Mouse (Mus musculus): ENCODE results near the gene Sf3a3. TPM values are rescaled to one million over a fixed set of nuclear protein-coding genes. Genes with fewer than 3 reads are reported as not detected.

Sf3a3 gene
- 145 and 150 TPM in 2 replicates for polyA plus RNA-seq (2014; fragmentation: Nextera tagmentation; extraction: Ambion mirVana)

GRCm38 (mm10) chr4:124714545-124715481 is at the start of gene Sf3a3:
Sf3a3 (plus strand) TSS chr4:124714776.
- H3K4me2 ChIP-seq (replicated peaks; ENCODE audit: low read depth, low read length) = peak within 1 kb of the TSS; percentile 88
- peak; percentile 91 for ATAC-seq (ENCODE audit: insufficient number of reproducible peaks, insufficient read depth, low FRiP score, low read depth)
- no peaks in the 10 kb centered on the region for H3K9me3 ChIP-seq (ENCODE audit: control insufficient read depth, low read depth, low read length)
- H3K9ac ChIP-seq (replicated peaks; ENCODE audit: low read depth, low read length) = peak within 1 kb of the TSS; percentile 89
- under 1% methylated on average over 57 of the region's 57 CpGs for WGBS
- peak within 1 kb of the TSS; percentile 52; the same call in 1 of the 2 replicates for H3K27ac ChIP-seq (ENCODE audit: low read length)
- H3K4me1 ChIP-seq (ENCODE audit: control insufficient read depth, insufficient read depth, low read length) = peaks cover 18% of the 10 kb centered on the region; the same call in 1 of the 2 replicates
- H3K27me3 ChIP-seq (ENCODE audit: control insufficient read depth, insufficient read depth, low read length) = no peaks in the 10 kb centered on the region
- peak within 1 kb of the TSS; percentile 79 for H3K4me3 ChIP-seq (ENCODE audit: low read depth, low read length)
- peaks cover 41% of the 10 kb centered on the region for H3K36me3 ChIP-seq (ENCODE audit: control insufficient read depth, insufficient read depth, low read length)

GRCm38 (mm10) chr4:124667476-124668033 is 47.0 kb upstream of the Sf3a3 start:
- Histone ChIP-seq H3K4me2 (replicated peaks; ENCODE audit: low read depth, low read length) (no peak overlapping the region), H3K9ac (replicated peaks; ENCODE audit: low read depth, low read length) (no peak overlapping the region), H3K36me3 (ENCODE audit: control insufficient read depth, insufficient read depth, low read length) (no peaks in the 10 kb centered on the region), H3K4me3 (ENCODE audit: low read depth, low read length) (no peak overlapping the region), H3K9me3 (ENCODE audit: control insufficient read depth, low read depth, low read length) (no peaks in the 10 kb centered on the region), H3K4me1 (ENCODE audit: control insufficient read depth, insufficient read depth, low read length) (0 out of 2 replicates have a peak, but pooled peaks cover 6% of the 10 kb centered on the region), H3K27ac (ENCODE audit: low read length) (no peak overlapping the region), H3K27me3 (ENCODE audit: control insufficient read depth, insufficient read depth, low read length) (peaks cover 10% of the 10 kb centered on the region; the same call in 1 of the 2 replicates)
- no peak for ATAC-seq (ENCODE audit: insufficient number of reproducible peaks, insufficient read depth, low FRiP score, low read depth)
- WGBS = 48% methylated on average over 14 of the region's 14 CpGs

GRCm38 (mm10) chr4:124668078-124668477 is 46.5 kb upstream of the Sf3a3 start:
- Histone ChIP-seq H3K4me2 (replicated peaks; ENCODE audit: low read depth, low read length) (no peak overlapping the region), H3K27ac (ENCODE audit: low read length) (no peak overlapping the region), H3K36me3 (ENCODE audit: control insufficient read depth, insufficient read depth, low read length) (no peaks in the 10 kb centered on the region), H3K9me3 (ENCODE audit: control insufficient read depth, low read depth, low read length) (no peaks in the 10 kb centered on the region), H3K9ac (replicated peaks; ENCODE audit: low read depth, low read length) (no peak overlapping the region), H3K27me3 (ENCODE audit: control insufficient read depth, insufficient read depth, low read length) (peaks cover 7% of the 10 kb centered on the region; the same call in 1 of the 2 replicates), H3K4me1 (ENCODE audit: control insufficient read depth, insufficient read depth, low read length) (peaks cover 10% of the 10 kb centered on the region; the same call in 1 of the 2 replicates), H3K4me3 (ENCODE audit: low read depth, low read length) (no peak overlapping the region)
- 0 out of 2 replicates have a peak, but pooled peaks have one; percentile 29 for ATAC-seq (ENCODE audit: insufficient number of reproducible peaks, insufficient read depth, low FRiP score, low read depth)
- WGBS = 16% methylated on average over 8 of the region's 8 CpGs

- Histone ChIP-seq H3K27me3 (ENCODE audit: control insufficient read depth, insufficient read depth, low read length) (peaks cover 3% of the 10 kb centered on the region; the same call in 1 of the 2 replicates), H3K4me3 (ENCODE audit: low read depth, low read length) (no peak overlapping the region), H3K36me3 (ENCODE audit: control insufficient read depth, insufficient read depth, low read length) (no peaks in the 10 kb centered on the region), H3K27ac (ENCODE audit: low read length) (no peak overlapping the region), H3K4me2 (replicated peaks; ENCODE audit: low read depth, low read length) (no peak overlapping the region), H3K9me3 (ENCODE audit: control insufficient read depth, low read depth, low read length) (no peaks in the 10 kb centered on the region), H3K4me1 (ENCODE audit: control insufficient read depth, insufficient read depth, low read length) (peaks cover 10% of the 10 kb centered on the region; the same call in 1 of the 2 replicates), H3K9ac (replicated peaks; ENCODE audit: low read depth, low read length) (no peak overlapping the region)
- ATAC-seq (ENCODE audit: insufficient number of reproducible peaks, insufficient read depth, low FRiP score, low read depth) = no peak
- WGBS = 60% methylated on average over 8 of the region's 8 CpGs
Measured at GRCm38 (mm10) chr4:124670232-124670631, 44.3 kb upstream of the Sf3a3 start.

GRCm38 (mm10) chr4:124671583-124671982 is 43.0 kb upstream of the Sf3a3 start:
- Histone ChIP-seq H3K9me3 (ENCODE audit: control insufficient read depth, low read depth, low read length) (no peaks in the 10 kb centered on the region), H3K27ac (ENCODE audit: low read length) (no peak overlapping the region), H3K27me3 (ENCODE audit: control insufficient read depth, insufficient read depth, low read length) (no peaks in the 10 kb centered on the region), H3K4me1 (ENCODE audit: control insufficient read depth, insufficient read depth, low read length) (peaks cover 10% of the 10 kb centered on the region; the same call in 1 of the 2 replicates), H3K4me3 (ENCODE audit: low read depth, low read length) (no peak overlapping the region), H3K36me3 (ENCODE audit: control insufficient read depth, insufficient read depth, low read length) (no peaks in the 10 kb centered on the region; the same call in 1 of the 2 replicates), H3K9ac (replicated peaks; ENCODE audit: low read depth, low read length) (no peak overlapping the region), H3K4me2 (replicated peaks; ENCODE audit: low read depth, low read length) (no peak overlapping the region)
- ATAC-seq (ENCODE audit: insufficient number of reproducible peaks, insufficient read depth, low FRiP score, low read depth) = no peak
- 17% methylated on average over 7 of the region's 7 CpGs for WGBS

GRCm38 (mm10) chr4:124672347-124673320 is 41.9 kb upstream of the Sf3a3 start:
- H3K9ac ChIP-seq (replicated peaks; ENCODE audit: low read depth, low read length) = no peak overlapping the region
- no peak for ATAC-seq (ENCODE audit: insufficient number of reproducible peaks, insufficient read depth, low FRiP score, low read depth)
- no peaks in the 10 kb centered on the region; the same call in 1 of the 2 replicates for H3K36me3 ChIP-seq (ENCODE audit: control insufficient read depth, insufficient read depth, low read length)
- H3K4me2 ChIP-seq (replicated peaks; ENCODE audit: low read depth, low read length) = peak overlapping the region; percentile 29
- peaks cover 10% of the 10 kb centered on the region; the same call in 1 of the 2 replicates for H3K4me1 ChIP-seq (ENCODE audit: control insufficient read depth, insufficient read depth, low read length)
- H3K27ac ChIP-seq (ENCODE audit: low read length) = no peak overlapping the region
- 6% methylated on average over 29 of the region's 31 CpGs for WGBS
- no peaks in the 10 kb centered on the region for H3K27me3 ChIP-seq (ENCODE audit: control insufficient read depth, insufficient read depth, low read length)
- H3K4me3 ChIP-seq (ENCODE audit: low read depth, low read length) = no peak overlapping the region
- no peaks in the 10 kb centered on the region for H3K9me3 ChIP-seq (ENCODE audit: control insufficient read depth, low read depth, low read length)

GRCm38 (mm10) chr4:124674334-124675032 is 40.1 kb upstream of the Sf3a3 start:
- Histone ChIP-seq H3K36me3 (ENCODE audit: control insufficient read depth, insufficient read depth, low read length) (peaks cover 11% of the 10 kb centered on the region), H3K9me3 (ENCODE audit: control insufficient read depth, low read depth, low read length) (no peaks in the 10 kb centered on the region), H3K27ac (ENCODE audit: low read length) (no peak overlapping the region), H3K4me1 (ENCODE audit: control insufficient read depth, insufficient read depth, low read length) (peaks cover 10% of the 10 kb centered on the region; the same call in 1 of the 2 replicates), H3K4me3 (ENCODE audit: low read depth, low read length) (no peak overlapping the region), H3K9ac (replicated peaks; ENCODE audit: low read depth, low read length) (no peak overlapping the region), H3K27me3 (ENCODE audit: control insufficient read depth, insufficient read depth, low read length) (no peaks in the 10 kb centered on the region), H3K4me2 (replicated peaks; ENCODE audit: low read depth, low read length) (no peak overlapping the region)
- 64% methylated on average over 17 of the region's 17 CpGs for WGBS
- no peak; the same call in 1 of the 2 replicates for ATAC-seq (ENCODE audit: insufficient number of reproducible peaks, insufficient read depth, low FRiP score, low read depth)
